Mouse (Mus musculus) heart, embryonic 13.5 days (tissue): ENCODE results near the gene Gpatch11. TPM values are rescaled to one million over a fixed set of nuclear protein-coding genes. Genes with fewer than 3 reads are reported as not detected.

Experiments used
- ATAC-seq: fragments of 200-750 bp; cut with Nextera tagmentation; 2 replicates; pipeline ENCODE4 v1.8.0; 2017; ENCODE audit warnings: moderate TSS enrichment; ENCODE audit not compliant: insufficient number of reproducible peaks, low FRiP score, low TSS enrichment; ENCODE audit errors: extremely low read depth
- H3K27ac ChIP-seq: fragments of 300-500 bp; sonication (generic); replicated peaks from 2 replicates; pipeline ENCODE4 v1.5.1; 2015; ENCODE audit warnings: moderate library complexity, mild to moderate bottlenecking, inconsistent platforms
- H3K27me3 ChIP-seq: fragments of 300-500 bp; sonication (generic); replicated peaks from 2 replicates; pipeline ENCODE4 v1.6.1; 2015; ENCODE audit warnings: mild to moderate bottlenecking, inconsistent platforms
- H3K36me3 ChIP-seq: fragments of 300-500 bp; sonication (generic); 2 replicates; pipeline ENCODE4 v1.6.1; 2015; ENCODE audit warnings: mild to moderate bottlenecking, inconsistent platforms
- H3K4me1 ChIP-seq: fragments of 300-500 bp; sonication (generic); 2 replicates; pipeline ENCODE4 v1.6.1; 2015; ENCODE audit warnings: inconsistent platforms
- H3K4me2 ChIP-seq: fragments of 300-500 bp; sonication (generic); 2 replicates; pipeline ENCODE4 v1.6.1; 2015; ENCODE audit warnings: inconsistent platforms, mild to moderate bottlenecking, moderate library complexity
- H3K4me3 ChIP-seq: fragments of 300-500 bp; sonication (generic); 2 replicates; pipeline ENCODE4 v1.5.1; 2015; ENCODE audit warnings: moderate library complexity, mild to moderate bottlenecking, inconsistent platforms
- H3K9ac ChIP-seq: fragments of 300-500 bp; sonication (generic); 2 replicates; pipeline ENCODE4 v1.6.1; 2015; ENCODE audit warnings: inconsistent platforms, mild to moderate bottlenecking, moderate library complexity
- H3K9me3 ChIP-seq: fragments of 300-500 bp; sonication (generic); 2 replicates; pipeline ENCODE4 v1.6.1; 2016; ENCODE audit warnings: inconsistent platforms
- WGBS: fragments of 180-500 bp; shearing (Covaris S2); methylation state at CpG from one replicate; pipeline ENCODE4 v1.1.7; 2015; ENCODE audit warnings: mixed read lengths; 5-methylcytosine and 5-hydroxymethylcytosine counted together
- polyA plus RNA-seq: library from polyadenylated mRNA; unstranded; fragments of >200 nt; fragmentation: Nextera tagmentation; extraction: Ambion mirVana; gene quantifications from 2 replicates; pipeline ENCODE4 v1.2.1, GENCODE M21; 2015

The Gpatch11 gene
- polyA plus RNA-seq, 1 experiment from 2014 or later = 33.1 TPM

GRCm38 (mm10) chr17:78895394-78895793 lies 60.0 kb downstream of the Gpatch11 start:
- WGBS = 24% methylated on average over 8 of the region's 8 CpGs
- peak overlapping the region; percentile 32 for H3K4me3 ChIP-seq

More at GRCm38 (mm10) chr17:78895394-78895793, 60.0 kb downstream of the Gpatch11 start:
- no peaks in the 10 kb centered on the region for H3K9me3 ChIP-seq
- no peaks in the 10 kb centered on the region for H3K27me3 ChIP-seq
- H3K27ac ChIP-seq = no peak overlapping the region
- peaks cover 3% of the 10 kb centered on the region; the same call in 1 of the 2 replicates for H3K4me1 ChIP-seq
- H3K4me2 ChIP-seq = peak overlapping the region; percentile 65
- no peak for ATAC-seq
- H3K36me3 ChIP-seq = no peaks in the 10 kb centered on the region
- peak overlapping the region; percentile 61; the same call in 1 of the 2 replicates for H3K9ac ChIP-seq

Other genes with a start within 250 kb of the Gpatch11 start
- gene Strn, start 98.4 kb upstream of the Gpatch11 start, polyA plus RNA-seq = 10.3 and 11.0 TPM in 2 replicates
- 16.0 and 18.8 TPM in 2 replicates for gene Heatr5b, start 203 bp upstream of the Gpatch11 start, polyA plus RNA-seq
- gene Eif2ak2, start 47.0 kb downstream of the Gpatch11 start, polyA plus RNA-seq = 11.0 and 12.7 TPM in 2 replicates
- 0.20 and 0.25 TPM in 2 replicates for gene Sult6b1, start 71.4 kb downstream of the Gpatch11 start, polyA plus RNA-seq
- gene Cebpzos, start 80.9 kb downstream of the Gpatch11 start, polyA plus RNA-seq = 81.0 and 89.6 TPM in 2 replicates
- 28.4 and 33.7 TPM in 2 replicates for gene Cebpz, start 101.5 kb downstream of the Gpatch11 start, polyA plus RNA-seq
- 57.9 and 66.6 TPM in 2 replicates for gene Ndufaf7, start 101.6 kb downstream of the Gpatch11 start, polyA plus RNA-seq
- gene Prkd3, start 185.2 kb downstream of the Gpatch11 start, polyA plus RNA-seq = 23.9 and 24.8 TPM in 2 replicates
- 36.5 and 36.6 TPM in 2 replicates for gene Qpct, start 216.3 kb downstream of the Gpatch11 start, polyA plus RNA-seq